Mouse (Mus musculus) heart, embryonic 10.5 days (tissue): ENCODE data around the gene Tpbg. TPM values are rescaled to one million over a fixed set of nuclear protein-coding genes. Genes with fewer than 3 reads are reported as not detected.

Experiments used
- DNase-seq: peaks from one replicate; pipeline ENCODE4 v3.0.0-alpha.2; 2017; ENCODE audit warnings: low spot score
- H3K27ac ChIP-seq: fragments of 300-500 bp; sonication (generic); 2 replicates; pipeline ENCODE4 v1.5.1; 2016; ENCODE audit warnings: mild to moderate bottlenecking
- H3K27me3 ChIP-seq: fragments of 300-500 bp; sonication (generic); 2 replicates; pipeline ENCODE4 v1.6.1; 2016; ENCODE audit warnings: mild to moderate bottlenecking; ENCODE audit not compliant: poor library complexity, insufficient read depth, severe bottlenecking
- H3K36me3 ChIP-seq: fragments of 300-500 bp; sonication (generic); 2 replicates; pipeline ENCODE4 v1.6.1; 2016; ENCODE audit warnings: mild to moderate bottlenecking, moderate library complexity
- H3K4me1 ChIP-seq: fragments of 300-500 bp; sonication (generic); 2 replicates; pipeline ENCODE4 v1.6.1; 2016; ENCODE audit warnings: mild to moderate bottlenecking
- H3K4me3 ChIP-seq: fragments of 300-500 bp; sonication (generic); 2 replicates; pipeline ENCODE4 v1.5.1; 2016; ENCODE audit warnings: mild to moderate bottlenecking, moderate library complexity
- H3K9me3 ChIP-seq: fragments of 300-500 bp; sonication (generic); 2 replicates; pipeline ENCODE4 v1.6.1; 2016; ENCODE audit warnings: mild to moderate bottlenecking, moderate library complexity
- WGBS: fragments of 180-500 bp; shearing (Covaris S2); methylation state at CpG from one replicate; pipeline ENCODE4 v1.1.7; 2016; 5-methylcytosine and 5-hydroxymethylcytosine counted together
- polyA plus RNA-seq: library from polyadenylated mRNA; unstranded; fragments of >200 nt; fragmentation: Nextera tagmentation; extraction: Ambion mirVana; gene quantifications from 2 replicates; pipeline ENCODE4 v1.2.1, GENCODE M21; 2016

Tpbg gene
- polyA plus RNA-seq, 1 experiment from 2014 or later = 9.8 TPM

DNA sequence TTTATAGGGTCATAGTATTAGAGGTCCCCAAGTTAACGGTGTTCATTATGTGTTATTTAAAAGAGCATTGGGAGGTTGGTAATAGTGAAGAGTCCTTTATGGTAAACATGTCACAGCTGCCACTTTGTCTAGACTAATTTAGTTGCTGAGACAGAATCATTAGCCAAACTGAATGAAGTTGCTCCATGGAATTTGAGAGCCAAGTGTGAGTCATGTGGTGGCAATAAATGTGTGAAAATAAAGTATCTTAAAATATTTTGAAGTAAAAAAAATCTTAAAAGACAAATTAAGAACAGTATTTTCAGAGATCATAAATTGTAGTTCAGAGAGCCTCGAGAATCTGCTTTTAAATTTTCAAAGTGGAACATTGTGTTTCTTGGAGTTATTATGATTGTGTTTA, 4.0 kb downstream of the Tpbg start:
- Histone ChIP-seq H3K9me3 (no peaks in the 10 kb centered on the region), H3K27me3 (peaks cover 16% of the 10 kb centered on the region), H3K27ac (no peak overlapping the region), H3K36me3 (peaks cover 2% of the 10 kb centered on the region; the same call in 1 of the 2 replicates), H3K4me3 (no peak overlapping the region), H3K4me1 (peaks cover 12% of the 10 kb centered on the region)
- WGBS = 80% methylated on average over 2 of the region's 2 CpGs
- no peak for DNase-seq

DNA sequence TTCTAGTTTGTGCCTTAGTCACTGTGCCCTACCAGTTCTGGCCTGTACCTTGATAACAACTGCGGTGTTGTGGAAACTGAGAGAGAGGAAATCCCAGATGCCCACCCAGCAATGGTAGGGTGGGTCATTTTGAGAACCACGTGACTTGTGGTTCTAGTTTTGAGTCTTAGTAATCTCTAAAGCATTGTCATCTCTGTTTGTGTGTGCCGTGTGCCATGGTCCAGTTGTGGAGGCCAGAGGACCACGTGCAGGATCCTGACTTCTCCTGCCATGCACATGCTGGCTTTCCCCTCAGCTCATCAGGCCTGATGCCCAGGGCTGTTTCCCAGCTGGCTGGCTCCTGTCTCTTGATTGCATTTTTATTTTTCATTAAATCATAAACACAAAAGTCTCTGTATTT, 12.6 kb downstream of the Tpbg start:
- no peaks in the 10 kb centered on the region for H3K36me3 ChIP-seq
- no peaks in the 10 kb centered on the region for H3K4me1 ChIP-seq
- no peak overlapping the region for H3K27ac ChIP-seq
- H3K9me3 ChIP-seq = no peaks in the 10 kb centered on the region
- H3K4me3 ChIP-seq = no peak overlapping the region
- no peaks in the 10 kb centered on the region for H3K27me3 ChIP-seq
- 77% methylated on average over 4 of the region's 4 CpGs for WGBS
- DNase-seq = no peak

DNA sequence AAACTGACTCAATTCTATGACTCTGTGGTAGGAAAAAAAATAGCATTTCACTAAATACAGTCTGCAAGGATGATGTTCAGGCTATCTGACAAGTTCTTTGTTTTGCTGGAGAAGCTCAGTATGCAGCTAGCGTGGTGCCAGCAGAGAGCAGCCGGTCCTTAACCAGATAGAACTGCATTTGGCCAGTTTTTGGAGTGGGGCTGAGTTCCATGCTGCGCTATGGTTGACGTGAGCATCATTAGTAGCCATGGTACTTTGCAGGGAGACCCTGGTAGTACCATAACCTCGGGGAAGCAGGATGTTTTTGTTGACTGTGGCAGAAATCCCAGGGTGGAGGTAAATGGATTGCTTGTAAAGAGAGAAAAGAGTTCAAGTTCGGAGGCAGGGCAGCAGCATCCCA, 14.3 kb downstream of the Tpbg start:
- WGBS = 67% methylated on average over 6 of the region's 6 CpGs
- no peak for DNase-seq
- Histone ChIP-seq H3K27me3 (no peaks in the 10 kb centered on the region), H3K36me3 (no peaks in the 10 kb centered on the region), H3K4me1 (no peaks in the 10 kb centered on the region), H3K27ac (no peak overlapping the region), H3K9me3 (no peaks in the 10 kb centered on the region), H3K4me3 (no peak overlapping the region)

DNA sequence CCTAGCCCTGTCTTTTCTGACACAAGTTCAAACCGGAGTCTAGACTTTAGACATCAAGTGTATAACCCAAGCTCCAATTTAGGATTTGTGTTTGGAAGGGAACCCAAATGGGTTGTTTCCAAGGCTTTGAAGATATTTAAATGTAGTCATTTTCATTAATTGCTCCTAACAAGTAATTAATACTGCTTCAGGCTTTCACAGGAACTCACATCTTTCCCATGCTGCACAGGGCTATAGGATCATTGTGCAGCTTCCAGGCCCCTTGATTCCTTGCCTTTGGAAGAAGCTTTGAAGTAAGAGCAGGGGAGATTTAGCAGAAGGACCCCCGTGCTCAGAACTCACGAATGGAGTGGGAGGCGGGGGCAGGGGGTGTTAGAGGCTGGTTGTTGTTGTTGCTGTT, 18.9 kb downstream of the Tpbg start:
- WGBS = 50% methylated on average over 4 of the region's 4 CpGs

DNA sequence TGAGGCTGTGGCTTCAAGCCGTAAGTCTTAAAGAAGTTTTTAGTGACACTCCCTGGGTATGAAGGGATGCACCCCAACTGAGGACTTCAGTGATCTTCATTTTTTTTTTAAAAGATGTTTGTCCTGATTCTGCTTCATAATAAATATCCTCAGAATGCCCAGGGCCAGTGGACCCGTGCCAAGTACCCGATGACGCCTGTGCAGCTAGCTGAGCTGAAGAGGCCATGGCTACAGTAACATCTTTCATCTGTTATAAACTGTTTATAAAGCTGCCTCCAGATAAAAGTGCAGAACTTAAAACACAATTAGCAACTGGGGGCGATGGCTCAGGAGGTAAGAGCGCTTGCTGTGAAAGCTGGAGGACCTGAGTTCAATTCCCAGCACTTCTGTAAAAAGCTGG, 20.4 kb downstream of the Tpbg start:
- WGBS = 79% methylated on average over 6 of the region's 6 CpGs
- DNase-seq = no peak
- H3K4me1 ChIP-seq = no peaks in the 10 kb centered on the region
- no peaks in the 10 kb centered on the region for H3K27me3 ChIP-seq
- H3K4me3 ChIP-seq = no peak overlapping the region
- H3K36me3 ChIP-seq = no peaks in the 10 kb centered on the region
- no peaks in the 10 kb centered on the region for H3K9me3 ChIP-seq
- H3K27ac ChIP-seq = no peak overlapping the region

More for the DNA sequence above, 18.9 kb downstream of the Tpbg start:
- H3K4me1 ChIP-seq = no peaks in the 10 kb centered on the region
- no peaks in the 10 kb centered on the region for H3K36me3 ChIP-seq
- no peak overlapping the region for H3K27ac ChIP-seq
- H3K4me3 ChIP-seq = no peak overlapping the region
- H3K9me3 ChIP-seq = no peaks in the 10 kb centered on the region
- H3K27me3 ChIP-seq = no peaks in the 10 kb centered on the region
- no peak for DNase-seq

DNA sequence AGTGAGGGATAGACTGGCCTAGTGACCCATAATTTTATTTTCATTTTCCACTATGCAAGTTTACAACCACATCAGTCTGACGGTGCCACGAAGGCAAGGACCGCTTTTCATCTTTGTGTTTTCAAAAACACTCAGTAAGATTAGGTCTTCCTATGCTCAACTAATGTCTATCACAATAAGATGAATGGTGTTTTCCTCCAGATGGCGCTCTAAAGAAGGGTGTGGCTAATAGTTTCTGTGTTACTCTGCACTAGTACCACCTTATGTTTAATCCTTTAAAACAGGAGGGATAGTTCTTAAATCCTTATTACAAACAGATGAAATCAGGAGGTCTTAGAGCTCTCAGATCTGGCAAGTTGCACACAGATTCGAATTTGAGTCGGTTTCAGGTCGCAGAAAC, 30.7 kb downstream of the Tpbg start:
- Histone ChIP-seq H3K4me1 (no peaks in the 10 kb centered on the region), H3K4me3 (no peak overlapping the region), H3K27me3 (no peaks in the 10 kb centered on the region), H3K9me3 (no peaks in the 10 kb centered on the region), H3K36me3 (no peaks in the 10 kb centered on the region), H3K27ac (no peak overlapping the region)
- DNase-seq = no peak
- 81% methylated on average over 7 of the region's 7 CpGs for WGBS

DNA sequence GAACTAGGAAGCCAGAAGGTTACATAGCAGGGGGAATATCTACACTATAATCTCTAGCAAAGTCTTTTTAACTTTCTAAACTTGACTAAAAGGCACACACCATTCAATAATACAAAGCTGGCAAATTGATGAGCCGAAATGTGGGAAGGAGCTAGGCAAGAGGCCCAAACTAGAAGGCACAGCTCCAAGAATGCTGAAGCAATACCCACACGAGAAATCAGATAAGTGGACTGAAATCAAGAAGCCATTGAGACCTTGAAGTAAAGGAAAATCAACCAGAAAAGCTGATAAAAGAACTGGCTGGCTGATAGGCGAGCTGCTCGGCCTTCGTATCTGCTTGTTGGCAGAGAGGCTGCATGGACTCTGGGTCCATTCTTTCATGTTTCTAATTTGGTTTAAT, 51.5 kb downstream of the Tpbg start:
- Histone ChIP-seq H3K27ac (no peak overlapping the region), H3K4me1 (no peaks in the 10 kb centered on the region), H3K9me3 (no peaks in the 10 kb centered on the region), H3K27me3 (no peaks in the 10 kb centered on the region), H3K36me3 (no peaks in the 10 kb centered on the region), H3K4me3 (no peak overlapping the region)
- DNase-seq = no peak
- 72% methylated on average over 5 of the region's 5 CpGs for WGBS

Other genes with a start within 250 kb of the Tpbg start
- gene Ibtk, start 93.0 kb upstream of the Tpbg start, polyA plus RNA-seq = 27.5 and 30.7 TPM in 2 replicates